Mouse (Mus musculus) CD4-positive helper T cell, adult 2 months (primary cell): ENCODE data around the gene Card9.

Source experiments
- DNase-seq: peaks from one replicate; pipeline ENCODE4 v3.0.0-alpha.2; 2012; ENCODE audit warnings: low read depth, missing footprints, low spot score

Card9 gene

GRCm38 (mm10) chr2:26362991-26363390, 2.3 kb upstream of the Card9 start:
- no peak for DNase-seq

- no peak for DNase-seq
Observed at GRCm38 (mm10) chr2:26359983-26360382, 735 bp downstream of the Card9 start.

GRCm38 (mm10) chr2:26358667-26359320, 1.9 kb downstream of the Card9 start:
- DNase-seq: no peak

DNA sequence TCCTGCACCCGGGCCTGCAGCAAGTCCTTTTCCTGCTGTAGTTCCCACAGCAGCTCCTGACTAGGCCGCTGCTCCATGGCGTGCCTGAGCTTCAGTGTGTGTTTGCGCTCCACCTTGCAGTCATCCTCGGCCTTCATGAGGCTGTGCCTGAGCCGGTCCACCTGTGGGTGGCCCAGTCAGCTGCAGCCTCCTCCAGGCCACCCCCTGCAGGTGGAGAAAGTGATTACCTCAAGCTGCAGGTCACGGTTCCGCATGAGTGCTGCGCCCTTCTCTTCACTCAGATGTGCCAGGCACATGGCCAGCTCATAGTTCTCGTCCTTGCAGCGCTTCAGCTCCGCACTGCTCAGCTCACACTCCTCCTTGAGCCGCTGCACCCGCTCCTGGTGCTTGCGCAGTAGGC, 3.2 kb downstream of the Card9 start:
- no peak for DNase-seq

DNA sequence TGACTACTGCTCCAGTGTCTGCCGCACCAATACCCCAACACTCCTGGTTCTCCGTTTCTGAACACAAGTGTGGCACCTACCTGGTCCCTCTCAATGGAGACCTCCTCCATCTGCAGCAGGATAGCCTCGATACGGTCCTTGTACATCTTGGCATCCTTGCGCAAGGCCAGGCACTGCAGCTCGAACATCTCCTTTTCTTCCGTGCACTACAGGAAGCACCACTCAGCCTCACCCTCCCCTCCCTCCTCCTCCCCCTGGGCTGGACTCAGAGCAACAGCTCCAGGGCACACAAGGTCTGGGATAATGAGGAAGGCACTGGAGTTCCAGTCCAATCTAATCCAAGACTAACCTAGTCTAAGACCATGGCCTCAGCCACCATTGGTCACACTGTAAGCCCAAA, 4.0 kb downstream of the Card9 start:
- DNase-seq: peak; percentile 14

- no peak for DNase-seq
Observed at GRCm38 (mm10) chr2:26356231-26356630, 4.5 kb downstream of the Card9 start.

DNA sequence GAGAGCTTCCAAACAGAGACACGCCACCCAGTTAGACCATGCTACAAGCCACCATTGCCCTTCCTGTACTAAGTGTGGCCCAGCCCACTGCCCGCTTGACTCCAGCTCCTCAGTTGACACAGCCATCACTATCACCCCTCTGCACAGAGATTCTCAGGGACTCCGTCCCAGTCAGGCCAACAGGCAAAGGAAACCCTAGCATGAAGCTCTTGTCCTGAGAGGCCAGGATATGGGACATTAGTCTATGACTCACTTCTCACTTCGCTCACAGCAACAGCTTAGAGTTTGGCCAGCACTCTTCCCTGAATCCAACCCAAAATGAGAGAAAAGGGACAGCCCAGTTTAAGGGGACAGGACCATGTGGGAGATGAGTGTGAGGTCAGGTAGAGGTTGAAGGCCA, 6.3 kb downstream of the Card9 start:
- DNase-seq: no peak

DNA sequence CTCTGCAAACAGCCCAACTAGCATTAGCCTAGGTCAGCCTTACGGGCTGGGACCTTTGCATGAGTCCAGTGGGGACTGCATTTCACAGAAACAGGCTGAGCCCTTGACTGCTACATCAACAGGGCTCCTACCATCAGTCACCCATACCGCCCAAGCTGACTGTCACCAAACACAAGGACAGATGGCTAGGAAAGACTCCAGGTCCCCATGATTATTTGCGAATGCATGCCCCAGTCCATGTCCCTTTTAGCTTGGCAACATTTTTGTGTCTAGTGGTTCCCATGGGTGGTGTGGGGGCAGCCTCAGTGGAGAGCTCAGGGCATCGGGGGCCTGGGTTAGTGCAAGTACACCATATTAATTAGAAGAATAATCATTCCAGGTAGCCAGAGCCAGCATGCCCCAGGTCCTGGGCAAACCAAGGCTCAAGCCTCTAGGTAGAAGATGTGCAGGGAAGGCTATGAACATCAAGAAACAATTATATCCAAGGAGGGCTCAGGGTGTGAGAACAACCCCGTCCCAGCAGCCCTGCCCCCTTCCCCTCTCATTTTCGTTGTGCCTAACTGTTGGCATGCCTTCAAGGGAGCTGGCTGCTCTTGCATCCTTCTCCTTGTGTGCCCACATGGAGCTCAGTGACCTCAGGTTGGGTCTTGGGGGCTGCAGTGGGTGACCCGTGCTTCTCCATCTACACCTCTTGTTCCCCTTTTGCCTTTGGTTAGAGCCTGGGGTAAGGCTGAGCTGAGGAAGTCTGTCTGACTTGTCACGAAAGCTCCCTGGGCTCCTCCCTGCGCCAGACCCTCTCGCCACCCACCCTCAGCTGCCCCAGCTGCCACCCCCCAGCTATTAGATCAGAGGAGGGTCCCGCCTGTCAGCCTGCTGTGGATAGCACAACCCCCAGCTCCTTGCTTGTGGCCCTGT, 7.4 kb downstream of the Card9 start:
- DNase-seq: no peak

GRCm38 (mm10) chr2:26352291-26352910, 8.3 kb downstream of the Card9 start:
- DNase-seq: no peak

DNA sequence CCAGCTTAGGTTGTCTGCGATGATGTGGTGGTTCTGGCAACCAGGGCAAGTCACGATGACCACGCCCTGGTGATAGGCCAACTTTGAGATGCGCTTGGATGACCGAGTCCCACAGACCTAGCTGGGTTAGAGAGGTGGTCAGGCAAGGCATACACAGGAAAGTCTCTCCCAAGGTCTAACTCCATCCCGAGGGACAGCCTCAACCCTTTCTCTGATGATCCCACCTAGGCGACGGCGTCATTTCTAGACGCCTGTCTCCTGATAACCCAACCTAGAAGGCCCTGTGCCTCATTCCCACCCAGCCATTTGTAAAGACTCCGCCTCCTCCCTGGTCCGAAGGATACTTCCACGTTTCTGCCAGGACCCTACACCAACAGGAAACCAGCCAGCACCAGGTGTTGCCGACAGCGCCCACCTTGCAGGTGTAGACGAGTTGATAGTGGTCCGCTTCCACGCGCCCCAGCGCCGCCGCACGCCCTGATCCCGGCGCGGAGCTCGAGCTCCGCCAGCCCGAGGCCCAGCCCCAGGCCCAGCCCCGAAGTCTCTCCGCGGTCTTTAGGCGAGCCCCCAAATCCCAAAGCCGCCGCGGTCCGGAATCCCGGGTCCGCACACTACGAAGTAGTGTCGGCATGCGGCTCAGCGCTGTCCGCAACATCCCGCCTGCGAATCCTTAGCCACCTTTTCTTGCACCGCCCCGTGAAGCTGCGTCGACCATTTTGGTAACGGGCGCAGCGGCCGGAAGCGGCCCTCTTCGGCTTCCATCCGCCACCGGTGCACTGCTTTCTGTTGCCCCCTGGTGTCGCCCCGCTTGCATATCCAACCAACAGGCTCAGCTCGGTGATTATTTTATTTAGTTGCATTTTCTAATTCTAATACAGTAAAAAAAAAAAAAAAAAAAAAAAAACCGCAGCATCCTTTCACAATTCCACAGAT, 9.1 kb downstream of the Card9 start, which contains the start of gene Dnlz:
Gene Dnlz (minus strand): TSS at position 753 of the 933 bp plus-strand sequence.
- DNase-seq: peak; percentile 95

DNA sequence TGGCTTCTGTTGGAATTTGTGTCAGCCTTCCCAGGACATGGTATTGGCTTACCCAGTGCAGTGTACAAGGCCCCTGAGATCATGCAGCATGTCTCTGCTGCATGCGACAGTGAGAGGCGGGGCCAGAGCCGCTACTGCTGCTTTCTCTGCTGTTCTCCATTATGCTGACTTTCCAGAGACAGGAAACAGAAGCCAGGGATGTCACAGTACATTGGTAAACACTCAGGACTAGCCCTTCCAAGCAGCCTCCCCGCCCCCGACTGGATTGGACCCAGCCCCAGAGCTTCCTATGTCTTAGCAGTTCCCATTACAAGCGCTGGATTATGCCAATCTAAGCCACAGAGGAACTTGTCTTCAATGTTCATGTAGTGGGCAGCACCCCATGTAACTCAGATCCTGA, 12.5 kb downstream of the Card9 start:
- DNase-seq: no peak

DNA sequence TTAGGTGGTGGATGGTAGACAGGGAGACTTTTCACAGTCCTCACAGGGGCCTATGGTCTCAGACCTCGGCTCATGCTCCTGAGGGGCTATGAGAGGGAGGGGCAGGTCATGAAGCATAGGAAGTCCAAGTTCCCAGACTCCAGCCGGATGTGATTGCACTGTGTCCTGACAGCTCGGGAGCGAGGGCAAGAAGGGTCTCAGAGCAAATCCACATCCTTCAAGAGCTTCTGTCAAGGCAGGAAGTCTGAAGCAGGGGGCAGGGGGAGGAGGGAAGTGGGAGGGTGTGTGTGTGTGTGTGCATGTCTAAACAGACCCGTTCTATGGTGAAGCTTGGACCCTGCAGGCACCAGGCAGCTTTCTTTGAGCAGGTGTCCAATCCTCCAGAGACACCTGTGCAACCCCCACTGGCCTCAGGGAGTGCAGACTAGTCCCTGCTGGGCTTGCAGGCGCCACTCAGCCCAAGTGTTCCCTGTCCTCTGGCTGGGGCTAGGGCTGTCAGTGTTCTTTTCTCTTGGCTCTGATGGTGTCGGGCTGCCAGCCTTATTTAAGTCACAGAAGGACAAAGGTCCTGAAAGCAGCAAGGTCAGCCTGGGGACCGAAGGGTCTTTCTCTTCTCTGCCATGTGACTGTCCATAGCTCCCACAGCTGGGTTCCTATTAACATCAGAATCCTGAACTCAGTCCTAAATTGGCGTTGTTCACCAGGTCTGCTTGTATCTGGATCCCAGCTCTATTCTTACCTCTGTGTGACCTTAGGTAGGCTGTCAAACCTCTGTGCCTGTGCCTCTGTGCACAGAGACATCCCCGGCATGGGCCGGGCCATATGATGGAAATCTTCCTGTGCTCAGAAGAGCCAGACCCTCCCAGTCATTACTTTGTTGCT, 17.9 kb downstream of the Card9 start:
- no peak for DNase-seq

DNA sequence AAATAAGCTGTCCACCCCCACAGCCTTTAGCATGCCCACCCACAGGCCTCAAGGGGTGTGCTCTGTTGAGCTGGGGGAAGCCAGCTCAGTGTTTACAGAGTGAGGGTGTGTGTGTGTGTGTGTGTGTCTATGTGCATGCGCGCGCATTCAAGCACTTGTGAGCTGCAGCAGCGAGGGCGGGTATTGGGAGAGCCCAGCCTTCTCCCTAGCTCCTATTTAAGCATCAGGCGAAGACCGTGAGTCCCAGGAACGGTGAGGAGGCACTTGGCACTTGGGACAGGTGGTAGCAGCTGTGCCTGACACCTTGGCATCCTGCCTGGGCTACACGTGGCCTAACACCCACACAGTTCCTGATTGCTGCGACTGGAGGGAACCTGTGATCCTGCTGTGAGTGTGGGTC, 18.7 kb downstream of the Card9 start:
- DNase-seq: no peak

- no peak for DNase-seq
Observed at GRCm38 (mm10) chr2:26341510-26341981, 19.2 kb downstream of the Card9 start.

GRCm38 (mm10) chr2:26339204-26339551, 21.5 kb downstream of the Card9 start:
- DNase-seq: no peak

- no peak for DNase-seq
Observed at GRCm38 (mm10) chr2:26338302-26339203, 22.2 kb downstream of the Card9 start.

- DNase-seq: no peak
Observed at GRCm38 (mm10) chr2:26330702-26331101, 30.0 kb downstream of the Card9 start.

DNA sequence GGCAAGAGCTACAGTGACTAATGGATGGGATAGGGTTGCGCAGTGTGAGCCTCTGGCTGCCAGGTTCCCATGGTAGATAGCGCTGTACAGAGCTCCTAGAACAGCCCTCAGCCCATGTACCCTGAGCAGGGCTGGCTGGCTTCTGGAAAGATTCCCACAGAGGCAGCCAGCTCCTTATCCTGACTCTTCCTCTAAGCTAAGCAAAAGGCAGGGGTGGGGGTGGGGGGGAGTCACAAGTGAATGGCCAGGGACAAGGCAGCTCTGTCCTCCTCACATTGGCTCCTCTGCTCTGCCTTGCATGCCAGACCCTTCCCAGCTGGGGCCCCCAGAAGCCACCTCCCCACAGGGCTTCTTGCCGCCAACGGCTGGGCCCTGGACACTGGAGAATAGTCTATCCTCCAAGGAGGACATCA, 30.7 kb downstream of the Card9 start:
- DNase-seq: no peak

DNA sequence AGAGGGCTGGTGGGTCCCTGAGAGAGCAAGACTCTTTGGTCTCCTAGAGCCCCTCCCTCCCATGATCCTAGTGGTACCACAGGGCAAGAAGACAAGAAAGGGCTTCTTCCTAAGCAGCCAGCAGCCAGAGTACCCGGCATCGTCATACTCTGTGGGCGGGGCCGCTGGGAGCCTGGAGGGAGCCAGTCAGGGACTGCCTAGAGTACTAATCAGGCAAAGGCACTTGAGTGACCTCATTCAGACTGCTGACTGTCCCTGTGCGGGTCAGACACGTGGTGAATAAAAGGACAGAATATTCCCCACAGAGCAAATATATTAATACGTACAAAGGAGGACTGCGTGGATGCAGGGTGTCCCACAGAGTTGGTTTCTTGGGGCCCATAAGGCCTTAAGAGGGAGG, 31.3 kb downstream of the Card9 start:
- no peak for DNase-seq
